Mouse (Mus musculus): ENCODE data around the gene Mrpl34. TPM values are rescaled to one million over a fixed set of nuclear protein-coding genes. Genes with fewer than 3 reads are reported as not detected.
A peak's percentile ranks its signal among the peaks of the same experiment; 100 is the strongest.
"Not testable (repeated sequence)": the region's sequence is repeated elsewhere in the genome, so short reads cannot be mapped to it uniquely, and the experiment has no call there.

The Mrpl34 gene
- 180 and 185 TPM in 2 replicates for polyA plus RNA-seq (2014; fragmentation: Nextera tagmentation; extraction: Ambion mirVana)

GRCm38 (mm10) chr8:71464513-71465500, at the start of gene Mrpl34:
TSS of gene Mrpl34 (plus strand) at chr8:71464959.
- Histone ChIP-seq H3K27ac (replicated peaks; ENCODE audit: low read depth, low read length) (no peak within 1 kb of the TSS), H3K9ac (replicated peaks; ENCODE audit: low read length) (peak within 1 kb of the TSS; percentile 71), H3K4me1 (ENCODE audit: control insufficient read depth, insufficient read depth, low read length) (peaks cover 9% of the 10 kb centered on the region), H3K4me2 (ENCODE audit: low read depth, low read length) (peak within 1 kb of the TSS; percentile 82), H3K4me3 (ENCODE audit: low read depth, low read length) (peak within 1 kb of the TSS; percentile 74), H3K27me3 (ENCODE audit: control insufficient read depth, insufficient read depth, low read length) (no peaks in the 10 kb centered on the region), H3K9me3 (replicated peaks; ENCODE audit: control insufficient read depth, low read length) (no peaks in the 10 kb centered on the region), H3K36me3 (replicated peaks; ENCODE audit: control insufficient read depth, insufficient read depth, low read depth, low read length) (no peaks in the 10 kb centered on the region; the same call in 1 of the 2 replicates)
- under 1% methylated on average over 59 of the region's 59 CpGs for WGBS
- peak; percentile 100 for DNase-seq (ENCODE audit: low spot score)
- ATAC-seq (replicated peaks; ENCODE audit: insufficient number of reproducible peaks, low FRiP score, low TSS enrichment, low read depth), result peak; percentile 50

DNA sequence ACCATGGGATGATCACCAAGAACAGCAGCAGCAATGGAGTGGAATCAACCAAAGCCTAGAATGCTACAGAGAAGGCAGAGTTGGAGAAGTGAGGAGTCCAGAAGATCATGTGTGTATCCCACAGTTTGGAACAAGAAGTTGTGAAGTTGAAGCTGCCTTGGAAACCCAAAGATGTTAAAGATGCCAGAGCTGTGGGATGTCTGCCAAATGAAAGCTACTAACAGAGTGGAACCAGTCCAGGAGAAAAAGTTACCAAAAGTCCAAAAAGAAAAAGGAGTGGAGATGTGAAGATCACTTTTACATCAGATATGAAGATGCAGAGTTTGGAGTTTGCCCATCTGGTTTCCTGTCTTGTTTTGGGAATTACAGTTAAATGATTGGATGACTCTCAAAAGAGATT, 42.6 kb upstream of the Mrpl34 start:
- Histone ChIP-seq H3K27me3 (ENCODE audit: control insufficient read depth, insufficient read depth, low read length) (no peaks in the 10 kb centered on the region), H3K4me3 (ENCODE audit: low read depth, low read length) (no peak overlapping the region), H3K4me2 (ENCODE audit: low read depth, low read length) (no peak overlapping the region), H3K27ac (replicated peaks; ENCODE audit: low read depth, low read length) (no peak overlapping the region), H3K9me3 (replicated peaks; ENCODE audit: control insufficient read depth, low read length) (no peaks in the 10 kb centered on the region), H3K36me3 (replicated peaks; ENCODE audit: control insufficient read depth, insufficient read depth, low read depth, low read length) (no peaks in the 10 kb centered on the region), H3K4me1 (ENCODE audit: control insufficient read depth, insufficient read depth, low read length) (no peaks in the 10 kb centered on the region), H3K9ac (replicated peaks; ENCODE audit: low read length) (no peak overlapping the region)
- DNase-seq (ENCODE audit: low spot score) (no peak), ATAC-seq (replicated peaks; ENCODE audit: insufficient number of reproducible peaks, low FRiP score, low TSS enrichment, low read depth) (no peak)

DNA sequence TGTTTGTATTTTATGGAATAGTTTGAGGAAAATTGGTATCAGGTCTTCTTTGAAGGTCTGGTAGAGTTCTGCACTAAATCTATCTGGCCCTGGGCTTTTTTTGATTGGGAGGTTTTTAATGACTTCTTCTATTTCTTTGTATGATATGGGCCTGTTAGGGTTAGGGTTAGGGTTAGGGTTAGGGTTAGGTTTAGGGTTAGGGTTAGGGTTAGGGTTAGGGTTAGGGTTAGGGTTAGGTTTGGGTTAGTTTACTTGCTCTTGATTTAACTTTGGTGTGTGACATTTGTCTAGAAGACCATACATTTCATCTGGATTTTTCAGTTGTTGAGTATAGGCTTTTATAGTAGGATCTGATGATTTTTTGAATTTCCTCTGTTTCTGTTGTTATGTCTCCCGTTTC, 31.8 kb upstream of the Mrpl34 start:
- not testable (repeated sequence) for ATAC-seq (replicated peaks; ENCODE audit: insufficient number of reproducible peaks, low FRiP score, low TSS enrichment, low read depth); H3K4me3 ChIP-seq (ENCODE audit: low read depth, low read length); H3K27me3 ChIP-seq (ENCODE audit: control insufficient read depth, insufficient read depth, low read length); H3K9me3 ChIP-seq (replicated peaks; ENCODE audit: control insufficient read depth, low read length); H3K27ac ChIP-seq (replicated peaks; ENCODE audit: low read depth, low read length); H3K9ac ChIP-seq (replicated peaks; ENCODE audit: low read length); H3K36me3 ChIP-seq (replicated peaks; ENCODE audit: control insufficient read depth, insufficient read depth, low read depth, low read length); H3K4me2 ChIP-seq (ENCODE audit: low read depth, low read length); H3K4me1 ChIP-seq (ENCODE audit: control insufficient read depth, insufficient read depth, low read length); DNase-seq (ENCODE audit: low spot score)
- WGBS, result 84% methylated on average over 1 of the region's 1 CpGs

DNA sequence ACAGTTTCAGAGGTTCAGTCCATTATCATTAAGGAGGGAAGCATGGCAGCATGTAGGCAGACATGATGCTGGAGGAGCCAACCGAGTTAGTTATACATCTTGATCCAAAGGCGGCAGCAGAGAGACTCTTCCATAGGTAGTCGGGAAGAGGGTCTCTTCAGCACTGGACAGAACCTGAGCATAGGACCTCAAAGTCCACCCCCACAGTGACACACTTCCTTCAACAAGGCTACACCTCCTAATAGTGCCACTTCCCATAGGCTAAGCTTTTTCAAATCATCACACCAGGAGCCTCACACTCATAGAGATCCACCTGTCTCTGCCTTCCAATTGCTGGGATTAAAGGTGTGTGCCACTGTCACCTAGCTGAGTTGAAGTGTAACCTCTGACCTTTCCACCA, 27.7 kb upstream of the Mrpl34 start:
- H3K36me3 ChIP-seq (replicated peaks; ENCODE audit: control insufficient read depth, insufficient read depth, low read depth, low read length), result no peaks in the 10 kb centered on the region
- no peaks in the 10 kb centered on the region for H3K9me3 ChIP-seq (replicated peaks; ENCODE audit: control insufficient read depth, low read length)
- no peak overlapping the region for H3K9ac ChIP-seq (replicated peaks; ENCODE audit: low read length)
- WGBS, result 58% methylated on average over 3 of the region's 3 CpGs
- no peaks in the 10 kb centered on the region for H3K27me3 ChIP-seq (ENCODE audit: control insufficient read depth, insufficient read depth, low read length)
- DNase-seq (ENCODE audit: low spot score) (no peak), ATAC-seq (replicated peaks; ENCODE audit: insufficient number of reproducible peaks, low FRiP score, low TSS enrichment, low read depth) (no peak)
- H3K4me3 ChIP-seq (ENCODE audit: low read depth, low read length), result no peak overlapping the region
- H3K4me2 ChIP-seq (ENCODE audit: low read depth, low read length), result no peak overlapping the region
- no peaks in the 10 kb centered on the region for H3K4me1 ChIP-seq (ENCODE audit: control insufficient read depth, insufficient read depth, low read length)
- H3K27ac ChIP-seq (replicated peaks; ENCODE audit: low read depth, low read length), result no peak overlapping the region

DNA sequence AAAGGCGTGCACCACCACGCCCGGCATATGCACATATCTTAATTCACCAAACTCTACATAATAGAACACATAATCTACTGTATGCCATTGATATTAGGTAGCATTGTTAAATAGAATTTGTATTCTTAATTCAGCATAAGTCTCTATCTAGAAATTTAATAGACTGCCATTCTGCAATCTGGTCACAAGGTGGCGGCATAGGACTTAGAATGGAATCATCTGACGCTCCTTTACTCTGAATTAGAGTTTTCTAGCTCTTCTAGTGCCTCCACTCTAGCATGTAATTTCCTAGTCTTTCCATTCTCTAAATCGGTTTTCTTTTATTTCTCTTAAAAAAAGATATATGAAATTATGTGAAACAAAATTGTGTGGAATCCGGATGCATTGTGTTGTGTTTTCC, 23.4 kb upstream of the Mrpl34 start:
- Histone ChIP-seq H3K9me3 (replicated peaks; ENCODE audit: control insufficient read depth, low read length) (no peaks in the 10 kb centered on the region), H3K4me2 (ENCODE audit: low read depth, low read length) (no peak overlapping the region), H3K9ac (replicated peaks; ENCODE audit: low read length) (no peak overlapping the region), H3K4me1 (ENCODE audit: control insufficient read depth, insufficient read depth, low read length) (no peaks in the 10 kb centered on the region), H3K27ac (replicated peaks; ENCODE audit: low read depth, low read length) (no peak overlapping the region), H3K27me3 (ENCODE audit: control insufficient read depth, insufficient read depth, low read length) (no peaks in the 10 kb centered on the region), H3K4me3 (ENCODE audit: low read depth, low read length) (no peak overlapping the region), H3K36me3 (replicated peaks; ENCODE audit: control insufficient read depth, insufficient read depth, low read depth, low read length) (no peaks in the 10 kb centered on the region)
- DNase-seq (ENCODE audit: low spot score) (peak; percentile 84), ATAC-seq (replicated peaks; ENCODE audit: insufficient number of reproducible peaks, low FRiP score, low TSS enrichment, low read depth) (no peak)
- 1% methylated on average over 7 of the region's 7 CpGs for WGBS

DNA sequence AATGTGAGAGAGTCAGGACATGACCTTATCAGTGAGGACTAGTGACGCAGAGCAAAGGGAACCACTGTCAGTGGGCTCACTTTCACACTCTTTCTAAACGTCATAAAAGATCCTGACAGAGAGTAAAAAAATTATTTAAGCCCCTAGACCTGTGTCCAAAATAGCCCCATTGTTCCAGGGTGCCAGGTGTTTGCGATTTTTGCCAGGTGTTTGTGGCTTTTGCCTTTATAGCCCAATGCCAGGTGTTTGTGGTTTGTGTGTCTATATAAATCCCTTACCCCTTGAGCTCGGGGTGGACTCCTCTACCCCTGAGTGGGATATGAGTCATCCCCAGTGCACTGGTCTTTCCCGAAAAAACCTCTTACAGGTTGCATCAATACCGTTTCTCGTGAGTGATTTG, 19.7 kb upstream of the Mrpl34 start:
- Histone ChIP-seq H3K4me1 (ENCODE audit: control insufficient read depth, insufficient read depth, low read length) (no peaks in the 10 kb centered on the region), H3K27me3 (ENCODE audit: control insufficient read depth, insufficient read depth, low read length) (no peaks in the 10 kb centered on the region), H3K27ac (replicated peaks; ENCODE audit: low read depth, low read length) (no peak overlapping the region), H3K9ac (replicated peaks; ENCODE audit: low read length) (no peak overlapping the region), H3K4me3 (ENCODE audit: low read depth, low read length) (no peak overlapping the region), H3K36me3 (replicated peaks; ENCODE audit: control insufficient read depth, insufficient read depth, low read depth, low read length) (no peaks in the 10 kb centered on the region), H3K9me3 (replicated peaks; ENCODE audit: control insufficient read depth, low read length) (no peaks in the 10 kb centered on the region), H3K4me2 (ENCODE audit: low read depth, low read length) (no peak overlapping the region)
- WGBS, result 79% methylated on average over 7 of the region's 7 CpGs
- DNase-seq (ENCODE audit: low spot score) (no peak), ATAC-seq (replicated peaks; ENCODE audit: insufficient number of reproducible peaks, low FRiP score, low TSS enrichment, low read depth) (no peak)

GRCm38 (mm10) chr8:71451337-71451736, 13.4 kb upstream of the Mrpl34 start:
- Histone ChIP-seq H3K27me3 (ENCODE audit: control insufficient read depth, insufficient read depth, low read length) (no peaks in the 10 kb centered on the region), H3K9ac (replicated peaks; ENCODE audit: low read length) (no peak overlapping the region), H3K4me3 (ENCODE audit: low read depth, low read length) (no peak overlapping the region), H3K9me3 (replicated peaks; ENCODE audit: control insufficient read depth, low read length) (no peaks in the 10 kb centered on the region), H3K36me3 (replicated peaks; ENCODE audit: control insufficient read depth, insufficient read depth, low read depth, low read length) (no peaks in the 10 kb centered on the region), H3K4me2 (ENCODE audit: low read depth, low read length) (no peak overlapping the region), H3K4me1 (ENCODE audit: control insufficient read depth, insufficient read depth, low read length) (no peaks in the 10 kb centered on the region), H3K27ac (replicated peaks; ENCODE audit: low read depth, low read length) (no peak overlapping the region)
- WGBS, result 62% methylated on average over 4 of the region's 4 CpGs
- DNase-seq (ENCODE audit: low spot score), result no peak
- ATAC-seq (replicated peaks; ENCODE audit: insufficient number of reproducible peaks, low FRiP score, low TSS enrichment, low read depth), result no peak

- DNase-seq (ENCODE audit: low spot score) (no peak), ATAC-seq (replicated peaks; ENCODE audit: insufficient number of reproducible peaks, low FRiP score, low TSS enrichment, low read depth) (no peak)
- Histone ChIP-seq H3K36me3 (replicated peaks; ENCODE audit: control insufficient read depth, insufficient read depth, low read depth, low read length) (no peaks in the 10 kb centered on the region), H3K27ac (replicated peaks; ENCODE audit: low read depth, low read length) (no peak overlapping the region), H3K4me2 (ENCODE audit: low read depth, low read length) (no peak overlapping the region), H3K4me1 (ENCODE audit: control insufficient read depth, insufficient read depth, low read length) (no peaks in the 10 kb centered on the region), H3K9ac (replicated peaks; ENCODE audit: low read length) (no peak overlapping the region), H3K27me3 (ENCODE audit: control insufficient read depth, insufficient read depth, low read length) (no peaks in the 10 kb centered on the region), H3K9me3 (replicated peaks; ENCODE audit: control insufficient read depth, low read length) (no peaks in the 10 kb centered on the region), H3K4me3 (ENCODE audit: low read depth, low read length) (no peak overlapping the region)
- WGBS, result 52% methylated on average over 11 of the region's 11 CpGs
Observed at GRCm38 (mm10) chr8:71451777-71452176, 13.0 kb upstream of the Mrpl34 start.

Data from embryonic facial prominence, embryonic 11.5 days (tissue).